Mouse (Mus musculus) layer of hippocampus, postnatal 25 days (tissue): ENCODE results near the gene Tdpoz2. TPM values are rescaled to one million over a fixed set of nuclear protein-coding genes. Genes with fewer than 3 reads are reported as not detected.
"Not testable (repeated sequence)": the region's sequence is repeated elsewhere in the genome, so short reads cannot be mapped to it uniquely, and the experiment has no call there.

ENCODE experiments used
- DNase-seq, 2 experiments: peaks; one replicate each; pipeline ENCODE4 v3.0.0; 2022; ENCODE audit warnings: mixed read lengths in 2 of 2, low spot score in 1 of 2; ENCODE audit errors: extremely low spot score in 1 of 2
- total RNA-seq, 2 experiments: library from RNA; stranded (reverse); gene quantifications; 2 replicates each; pipeline ENCODE4 v1.2.3; 2021

Gene Tdpoz2
- not detected for total RNA-seq

DNA sequence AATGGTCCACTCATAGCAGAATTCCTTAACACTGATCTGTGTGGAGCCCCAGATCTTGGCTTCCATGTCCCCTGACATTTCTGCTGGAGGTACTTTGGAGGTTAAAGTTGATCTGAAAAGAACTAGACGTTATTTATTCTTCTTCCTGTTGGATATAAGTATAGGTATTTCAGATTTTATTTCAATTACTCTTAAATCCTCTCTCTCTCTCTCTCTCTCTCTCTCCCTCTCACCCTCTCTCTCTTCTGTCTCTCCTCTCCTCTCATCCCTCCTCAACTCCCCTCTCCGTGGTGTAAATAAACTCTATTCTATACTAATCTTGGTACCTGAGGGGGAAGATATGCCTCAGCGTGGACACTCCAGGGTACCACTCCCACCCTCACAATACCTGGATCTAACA lies at the start of gene Tdpoz2:
Gene Tdpoz2, minus strand, starts transcription at position 101 of the 400 bp plus-strand sequence.
- no peak for DNase-seq

DNA sequence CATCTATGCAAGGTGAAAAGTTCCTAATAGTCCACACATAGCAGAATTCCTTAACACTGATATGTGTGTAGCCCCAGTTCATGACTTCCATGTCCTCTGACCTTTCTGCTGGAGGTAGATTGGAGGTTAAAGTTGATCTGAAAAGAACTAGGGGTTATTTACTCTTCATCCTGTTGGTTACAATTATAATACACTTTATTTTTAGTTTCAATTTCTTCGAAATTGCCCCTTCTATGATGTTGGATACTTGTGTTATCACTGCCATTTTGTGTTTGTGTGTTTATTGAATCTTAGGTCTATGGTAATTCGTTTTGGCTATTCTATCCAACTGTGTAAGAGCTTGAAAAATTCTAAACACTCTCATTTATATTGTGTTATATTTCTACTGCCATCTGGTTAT lies 40.5 kb upstream of the Tdpoz2 start, which contains the start of gene Gm37596:
Gene Gm37596, minus strand, starts transcription at position 101 of the 400 bp plus-strand sequence.
- not testable (repeated sequence) for DNase-seq

GRCm38 (mm10) chr3:93676210-93676609 lies 23.7 kb upstream of the Tdpoz2 start, which contains the start of gene Tdpoz1:
Gene Tdpoz1 (minus strand): TSS chr3:93676310.
- not testable (repeated sequence) for DNase-seq

GRCm38 (mm10) chr3:93670805-93671503 lies 18.5 kb upstream of the Tdpoz2 start:
- DNase-seq, result not testable (repeated sequence)

GRCm38 (mm10) chr3:93654260-93654659 lies 1.8 kb upstream of the Tdpoz2 start:
- DNase-seq, result no peak

- DNase-seq, result not testable (repeated sequence)
Measured at GRCm38 (mm10) chr3:93630917-93631714, 21.4 kb downstream of the Tdpoz2 start.

DNA sequence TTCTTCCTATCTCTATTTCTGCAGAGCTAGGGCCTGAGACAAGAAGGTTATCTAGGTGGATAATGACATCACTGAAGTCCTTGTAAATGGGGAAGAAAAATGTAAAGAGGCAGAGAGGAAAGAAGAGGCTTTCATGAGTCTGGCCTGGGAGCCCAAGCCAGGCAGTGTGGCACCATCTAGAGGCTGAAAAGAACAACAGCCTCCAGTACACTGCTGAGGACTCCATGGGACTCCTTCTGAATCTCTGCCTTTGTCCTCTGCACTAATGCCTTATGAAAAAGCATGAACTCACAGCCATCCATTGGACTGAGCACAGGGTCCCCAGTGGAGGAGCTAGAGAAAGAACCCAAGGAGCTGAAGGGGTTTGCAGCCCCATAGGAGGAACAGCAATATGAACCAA lies 43.5 kb downstream of the Tdpoz2 start:
- not testable (repeated sequence) for DNase-seq

- no peak for DNase-seq
Measured at GRCm38 (mm10) chr3:93601903-93602302, 50.6 kb downstream of the Tdpoz2 start.

Other genes with a start within 250 kb of the Tdpoz2 start
- gene Tchh, start 210.4 kb downstream of the Tdpoz2 start, total RNA-seq, result under 1 TPM; 0.81 to 0.92 TPM
- not detected for gene Tchhl1, start 183.9 kb downstream of the Tdpoz2 start, total RNA-seq
- gene S100a11, start 132.2 kb downstream of the Tdpoz2 start, total RNA-seq, result 1 to 10 TPM; 6.1 to 8.5 TPM
- 10 to 100 TPM; 15.0 to 23.5 TPM for gene S100a10, start 97.6 kb downstream of the Tdpoz2 start, total RNA-seq
- not detected for gene Tdpoz1, start 23.6 kb upstream of the Tdpoz2 start, total RNA-seq
- not detected for gene Gm37596, start 40.4 kb upstream of the Tdpoz2 start, total RNA-seq
- gene Gm5773, start 120.3 kb upstream of the Tdpoz2 start, total RNA-seq, result not detected
- not detected for gene Tdpoz4, start 143.7 kb upstream of the Tdpoz2 start, total RNA-seq
- gene Tdpoz3, start 173.3 kb upstream of the Tdpoz2 start, total RNA-seq, result not detected